Mouse (Mus musculus): Measurements from ENCODE around the gene Rapgef5. TPM values are rescaled to one million over a fixed set of nuclear protein-coding genes. Genes with fewer than 3 reads are reported as not detected.

Gene Rapgef5
- total RNA-seq, 2 experiments from 2014 or later: 47.8 to 48.9 TPM

DNA sequence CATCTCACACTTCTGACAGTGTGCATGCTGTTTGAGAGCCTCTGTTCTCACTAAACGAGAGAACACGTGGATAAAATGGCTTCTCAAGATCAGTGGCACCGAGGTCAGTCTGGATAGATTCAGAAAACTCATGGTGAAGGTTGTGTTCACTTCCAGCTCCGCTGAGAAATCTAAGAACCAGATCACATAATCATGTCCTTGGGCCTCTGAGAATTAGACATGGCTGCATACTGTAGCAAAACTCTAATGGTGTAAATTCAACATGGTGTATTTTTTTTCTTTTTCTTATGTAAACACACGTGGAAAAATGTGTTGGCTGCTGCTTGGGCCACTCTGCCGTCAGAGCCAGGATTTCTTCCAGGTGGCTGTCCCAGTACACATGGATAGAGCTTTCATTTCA, 184.6 kb downstream of the Rapgef5 start:
- intact Hi-C loops (cut with DNase I): loop anchor here (5.0 kb wide), 1 partner anchor 39 kb away; no protein-coding TSS in a partner anchor

DNA sequence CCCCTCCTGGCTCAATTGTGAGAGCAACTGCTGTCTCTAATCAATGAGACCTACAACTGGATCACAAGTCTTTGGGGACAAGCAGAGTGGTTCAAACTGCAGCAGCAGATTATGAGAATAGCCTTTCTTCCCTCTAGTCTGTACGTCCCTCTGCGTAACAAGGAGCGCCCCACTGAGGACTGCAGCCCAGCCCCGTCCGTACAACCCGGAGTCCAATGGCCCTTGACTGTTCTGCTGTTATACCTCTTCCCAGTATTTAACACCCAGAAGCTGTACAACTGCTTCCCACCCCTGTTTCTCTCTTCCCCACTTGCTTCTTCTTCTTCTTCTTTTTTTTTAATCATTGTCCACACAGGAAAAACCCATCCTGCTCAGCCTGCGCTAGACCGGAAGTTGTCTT, 186.0 kb downstream of the Rapgef5 start:
- intact Hi-C loops (cut with DNase I): loop anchor here (5.0 kb wide), 1 partner anchor 40 kb away; no protein-coding TSS in a partner anchor
- no peak for DNase-seq

More for the DNA sequence above, 184.6 kb downstream of the Rapgef5 start:
- DNase-seq: no peak

GRCm38 (mm10) chr12:117702928-117703327, 186.6 kb downstream of the Rapgef5 start:
- intact Hi-C loops (cut with DNase I): loop anchor here (5.0 kb wide), 1 partner anchor 41 kb away; no protein-coding TSS in a partner anchor
- DNase-seq: no peak

- DNase-seq: no peak
- intact Hi-C loops (cut with DNase I): loop anchor here (5.0 kb wide), 1 partner anchor 41 kb away; no protein-coding TSS in a partner anchor
Observed at GRCm38 (mm10) chr12:117703413-117703812, 187.1 kb downstream of the Rapgef5 start.

- no peak for DNase-seq
- intact Hi-C loops (cut with DNase I): no loop called here
Observed at GRCm38 (mm10) chr12:117705308-117705707, 189.0 kb downstream of the Rapgef5 start.

DNA sequence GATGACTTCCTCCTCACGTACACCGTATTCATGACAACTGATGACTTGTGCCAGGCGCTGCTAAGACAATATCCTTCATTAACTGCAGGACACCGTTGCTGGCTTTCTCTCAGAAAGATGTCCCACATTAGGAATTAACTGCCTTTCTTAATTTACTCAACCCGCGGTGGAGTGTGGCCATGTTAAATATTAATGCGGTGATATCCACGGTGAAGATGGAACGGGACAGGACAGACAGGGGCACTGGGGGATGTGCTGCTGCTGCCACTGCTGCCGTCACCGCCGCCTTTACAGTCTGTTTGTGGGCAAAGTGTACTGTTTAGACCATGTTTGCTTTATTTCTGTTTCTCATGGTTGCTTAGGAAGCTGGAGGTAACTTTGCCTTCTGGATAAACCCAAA, 193.0 kb downstream of the Rapgef5 start:
- intact Hi-C loops (cut with DNase I): no loop called here
- no peak for DNase-seq

GRCm38 (mm10) chr12:117712474-117712873, 196.2 kb downstream of the Rapgef5 start:
- DNase-seq: no peak
- intact Hi-C loops (cut with DNase I): no loop called here

DNA sequence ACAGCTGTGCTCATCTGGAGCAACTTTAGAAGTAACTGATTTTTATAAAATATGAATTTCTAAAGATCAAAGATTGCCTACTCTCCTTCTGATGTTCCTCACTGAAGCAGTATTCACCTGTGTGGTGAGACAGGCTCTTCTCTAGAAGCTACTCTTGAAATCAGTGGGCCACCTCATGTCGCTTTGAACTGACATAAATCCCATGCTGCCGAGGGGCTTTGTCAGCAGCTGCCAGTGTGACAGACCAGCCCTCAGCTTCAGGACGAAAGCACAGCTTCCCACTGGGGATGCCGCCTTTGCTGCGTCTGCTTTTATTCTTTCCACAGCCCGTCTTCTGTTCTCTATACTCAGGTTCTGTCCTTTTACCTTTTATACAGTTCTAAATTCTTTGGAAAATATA, 197.3 kb downstream of the Rapgef5 start:
- intact Hi-C loops (cut with DNase I): no loop called here

GRCm38 (mm10) chr12:117720794-117721747, 204.8 kb downstream of the Rapgef5 start:
- intact Hi-C loops (cut with DNase I): no loop called here
- DNase-seq: no peak

More for the DNA sequence above, 197.3 kb downstream of the Rapgef5 start:
- DNase-seq: no peak

DNA sequence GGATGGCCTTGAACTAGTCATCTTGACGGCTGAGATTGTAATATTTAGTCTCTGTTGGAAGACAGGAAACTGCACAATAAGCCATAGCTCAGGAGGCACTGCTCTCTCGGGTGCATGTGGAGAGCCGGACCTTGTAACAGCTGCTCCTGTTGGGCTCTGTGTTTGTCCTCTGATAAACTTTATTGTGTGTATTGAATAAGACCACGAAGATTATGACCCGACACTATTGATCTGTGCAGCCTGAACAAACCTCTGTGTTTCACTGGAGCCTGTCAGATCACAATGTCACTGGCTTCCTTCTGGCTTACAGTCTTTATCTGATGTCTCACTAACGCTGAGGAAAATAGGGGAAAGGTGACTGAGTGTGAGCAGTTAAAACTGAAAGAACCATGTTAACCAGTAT, 205.5 kb downstream of the Rapgef5 start:
- intact Hi-C loops (cut with DNase I): no loop called here

GRCm38 (mm10) chr12:117725011-117725410, 208.7 kb downstream of the Rapgef5 start:
- no peak for DNase-seq
- intact Hi-C loops (cut with DNase I): no loop called here

More for the DNA sequence above, 205.5 kb downstream of the Rapgef5 start:
- no peak for DNase-seq

DNA sequence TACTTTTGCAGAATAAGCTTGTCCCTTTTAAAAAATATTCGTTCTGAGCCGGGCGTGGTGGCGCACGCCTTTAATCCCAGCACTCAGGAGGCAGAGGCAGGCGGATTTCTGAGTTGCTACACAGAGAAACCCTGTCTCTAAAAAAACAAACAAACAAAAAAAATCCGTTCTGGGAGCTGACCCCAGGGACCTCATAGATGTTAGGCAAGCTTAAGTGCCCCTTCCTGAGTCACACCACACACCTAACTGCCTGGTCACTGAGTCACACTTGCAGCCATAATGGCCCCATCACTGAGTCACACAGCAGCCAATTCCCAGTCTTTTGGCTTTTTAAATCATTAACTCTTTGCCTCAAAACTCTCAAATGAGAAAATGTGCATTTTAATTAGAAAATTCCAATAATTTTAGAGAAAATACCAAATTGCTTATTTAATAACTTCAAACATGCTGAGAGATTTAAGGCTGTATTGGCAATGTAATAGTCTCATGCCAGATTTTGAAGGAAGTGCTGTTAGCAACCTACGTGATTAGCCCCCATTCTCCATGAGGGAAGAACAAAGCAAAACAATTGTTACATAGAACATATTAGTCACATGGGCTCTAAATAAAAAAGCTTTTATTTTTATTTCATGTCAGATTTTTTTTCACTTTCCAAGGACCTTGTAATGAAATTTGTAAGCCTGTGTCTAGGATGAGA, 211.3 kb downstream of the Rapgef5 start:
- no peak for DNase-seq
- intact Hi-C loops (cut with DNase I): no loop called here

- intact Hi-C loops (cut with DNase I): no loop called here
- no peak for DNase-seq
Observed at GRCm38 (mm10) chr12:117728178-117728611, 211.9 kb downstream of the Rapgef5 start.

DNA sequence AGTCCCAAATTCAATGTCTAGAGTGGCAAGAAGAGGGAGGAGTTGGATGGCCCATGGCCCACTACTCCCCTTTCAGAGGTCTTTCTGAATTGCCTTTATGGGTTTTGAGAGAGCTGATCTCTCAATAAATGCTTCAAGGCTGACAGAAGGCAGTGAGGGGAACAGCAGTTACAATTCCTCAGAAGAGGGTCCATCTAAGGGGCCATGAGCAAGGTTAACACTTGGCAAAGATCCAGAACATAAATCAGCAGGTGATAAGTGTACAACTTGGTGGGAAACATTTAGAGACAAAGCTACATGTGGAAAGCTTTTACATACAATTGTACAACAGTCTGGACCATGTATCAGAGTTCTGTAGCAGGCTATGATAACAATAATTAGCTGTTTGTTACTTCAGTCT, 217.3 kb downstream of the Rapgef5 start:
- intact Hi-C loops (cut with DNase I): no loop called here
- no peak for DNase-seq

- DNase-seq: no peak
- intact Hi-C loops (cut with DNase I): no loop called here
Observed at GRCm38 (mm10) chr12:117736130-117736529, 219.9 kb downstream of the Rapgef5 start.

GRCm38 (mm10) chr12:117736928-117737327, 220.6 kb downstream of the Rapgef5 start:
- no peak for DNase-seq
- intact Hi-C loops (cut with DNase I): no loop called here

DNA sequence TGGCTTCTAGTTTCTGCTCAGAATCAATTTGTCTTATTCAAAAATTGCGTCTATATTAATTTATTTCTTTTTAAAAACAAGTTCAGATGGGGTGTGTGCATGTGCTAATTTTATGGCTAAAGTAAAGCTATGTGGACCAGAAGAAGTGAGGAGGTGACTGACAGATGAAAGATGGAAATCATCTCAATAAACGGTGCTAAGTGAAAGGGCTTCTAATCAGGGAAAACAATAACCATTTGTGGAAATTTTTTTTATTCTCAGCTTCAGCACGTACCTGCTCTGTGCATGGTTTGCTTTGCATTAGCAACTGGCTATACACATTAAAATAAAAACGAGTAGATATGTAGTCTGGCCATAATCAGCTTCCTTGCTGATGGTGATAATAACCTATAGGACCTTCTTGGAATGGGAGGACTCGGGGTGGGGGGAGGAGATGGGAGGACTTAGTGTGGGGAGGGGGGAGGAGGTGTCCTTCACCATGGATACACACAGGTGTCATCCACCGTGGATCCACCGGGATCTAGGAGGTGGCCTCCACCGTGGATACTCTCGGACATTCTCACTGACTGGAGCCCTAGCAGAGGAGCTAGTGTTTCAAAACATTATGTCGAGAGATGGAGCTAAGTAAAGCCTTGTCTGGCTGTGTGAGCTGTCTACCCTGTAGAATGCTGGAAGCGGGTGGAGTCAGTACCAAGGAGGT, 221.2 kb downstream of the Rapgef5 start:
- no peak for DNase-seq
- intact Hi-C loops (cut with DNase I): no loop called here

DNA sequence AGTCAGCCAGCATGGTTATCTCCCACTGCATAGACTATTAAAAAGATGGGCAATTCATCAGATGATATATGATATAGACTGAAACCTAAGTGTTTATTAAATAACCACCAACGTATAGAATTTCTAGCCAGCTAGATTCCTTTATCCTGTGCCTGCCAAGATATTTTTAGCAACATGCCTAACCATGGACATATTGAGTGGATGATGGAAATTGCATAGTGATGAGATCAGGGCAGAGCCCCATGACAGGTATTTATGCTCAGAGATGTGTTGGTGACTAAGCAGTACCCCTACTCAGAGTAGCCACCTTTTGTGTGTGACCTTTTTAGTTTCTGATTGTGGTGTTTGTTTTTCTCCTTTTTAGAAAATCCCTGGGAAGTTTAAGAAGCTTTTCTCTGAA, 226.2 kb downstream of the Rapgef5 start:
- intact Hi-C loops (cut with DNase I): no loop called here
- no peak for DNase-seq

DNA sequence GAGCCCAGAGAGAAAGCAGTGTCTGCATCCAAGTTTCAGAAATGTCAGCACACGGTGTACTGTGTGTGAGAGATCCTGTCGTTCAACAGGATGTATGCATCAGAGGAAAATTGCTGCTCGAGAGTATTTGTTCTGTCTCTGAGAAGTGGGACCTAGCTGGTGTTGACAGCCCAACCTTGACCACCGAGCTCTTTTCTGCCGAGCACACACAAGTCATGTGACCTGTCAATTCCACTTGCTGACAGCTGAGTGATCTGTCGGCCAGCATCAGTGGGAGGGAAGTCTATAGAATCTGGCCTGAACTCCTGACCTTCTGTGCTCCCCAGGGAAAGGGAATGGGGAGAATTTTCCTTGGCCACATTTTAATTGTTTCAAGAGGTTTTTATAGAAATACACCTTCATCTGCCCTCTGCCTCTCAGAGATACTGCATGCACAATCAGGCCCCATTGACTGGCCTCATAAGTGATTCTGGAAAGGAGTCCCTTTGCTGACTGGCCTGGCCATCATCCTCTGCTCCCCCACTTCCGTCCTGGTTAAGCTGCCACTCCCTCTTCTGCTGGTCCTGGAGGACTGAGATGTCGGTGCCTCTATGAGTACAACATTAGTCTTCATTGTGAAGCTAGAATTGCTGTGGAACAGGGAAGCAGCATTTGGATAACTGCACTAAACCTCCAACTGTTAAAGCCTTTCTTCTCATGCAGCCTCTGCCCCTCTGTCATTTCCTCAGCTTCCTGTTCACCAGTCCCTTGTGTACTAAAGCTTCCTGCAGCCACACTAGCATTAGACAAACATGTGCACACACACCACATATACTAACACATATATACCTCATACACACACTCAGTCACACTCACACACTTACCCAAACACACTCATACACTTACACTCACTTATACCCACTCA, 228.6 kb downstream of the Rapgef5 start:
- DNase-seq: peak in 1 of 2 experiments; percentile 23
- intact Hi-C loops (cut with DNase I): no loop called here

- intact Hi-C loops (cut with DNase I): no loop called here
- no peak for DNase-seq
Observed at GRCm38 (mm10) chr12:117746611-117747010, 230.3 kb downstream of the Rapgef5 start.
